Comparison of ENCODE assay signal across 10 mouse cellular contexts in genomic region chr7:98418031-98418805, GRCm38 (mm10). TPM values are rescaled to one million over a fixed set of nuclear protein-coding genes. Genes with fewer than 3 reads are reported as not detected.
DNase-seq lines count a peak whose midpoint lies in the region; ATAC-seq and TF ChIP-seq lines count a peak whose summit lies in the region.
"Had no signal": no experiment of that assay in that cellular context is flagged by ENCODE, and none has a peak within 500 bp of the region (broad histone marks: within the 10 kb centered on the region; RNA-seq: fewer than 3 reads in every experiment).

No protein-coding gene starts in this region.

- intact Hi-C loops in left cerebral cortex, adult 2 months (cut with DNase I): no loop called here

- no peaks in the 10 kb centered on the region for H3K36me3 ChIP-seq in heart, embryonic 11.5 days (ENCODE audit: control insufficient read depth, insufficient read depth, low read length)
- H3K36me3 ChIP-seq in midbrain, postnatal 0 days (ENCODE audit: insufficient read depth, low read length): no peaks in the 10 kb centered on the region
- no peaks in the 10 kb centered on the region for H3K36me3 ChIP-seq in midbrain, embryonic 16.5 days (ENCODE audit: control insufficient read depth, insufficient read depth, low read length)
- H3K36me3 ChIP-seq in hindbrain, embryonic 10.5 days: no peaks in the 10 kb centered on the region

- H3K4me1 ChIP-seq in heart, embryonic 11.5 days (ENCODE audit: control insufficient read depth, insufficient read depth, low read length): peaks cover 36% of the 10 kb centered on the region
- no peaks in the 10 kb centered on the region for H3K4me1 ChIP-seq in midbrain, postnatal 0 days (ENCODE audit: insufficient read depth, low read length)
- H3K4me1 ChIP-seq in midbrain, embryonic 16.5 days (ENCODE audit: control insufficient read depth, insufficient read depth, low read length): peaks cover 2% of the 10 kb centered on the region; the same call in 1 of the 2 replicates
- peaks cover 19% of the 10 kb centered on the region for H3K4me1 ChIP-seq in hindbrain, embryonic 10.5 days (replicated peaks)

- H3K27me3 ChIP-seq in heart, embryonic 11.5 days (ENCODE audit: control insufficient read depth, insufficient read depth, low read length): no peaks in the 10 kb centered on the region
- H3K27me3 ChIP-seq in midbrain, postnatal 0 days (ENCODE audit: insufficient read depth, low read length): no peaks in the 10 kb centered on the region
- no peaks in the 10 kb centered on the region for H3K27me3 ChIP-seq in midbrain, embryonic 16.5 days (ENCODE audit: control insufficient read depth, insufficient read depth, low read depth, low read length)
- H3K27me3 ChIP-seq in hindbrain, embryonic 10.5 days (ENCODE audit: insufficient read depth, poor library complexity, severe bottlenecking): no peaks in the 10 kb centered on the region

- no peaks in the 10 kb centered on the region for H3K9me3 ChIP-seq in heart, embryonic 11.5 days (replicated peaks; ENCODE audit: control insufficient read depth, low read length)
- H3K9me3 ChIP-seq in midbrain, postnatal 0 days (ENCODE audit: low read length): no peaks in the 10 kb centered on the region
- no peaks in the 10 kb centered on the region for H3K9me3 ChIP-seq in midbrain, embryonic 16.5 days (replicated peaks; ENCODE audit: control insufficient read depth, low read length, poor library complexity, severe bottlenecking)
- no peaks in the 10 kb centered on the region for H3K9me3 ChIP-seq in hindbrain, embryonic 10.5 days

- H3K27ac ChIP-seq in heart, embryonic 11.5 days (ENCODE audit: low read depth, low read length): peak overlapping the region; percentile 62
- 0 out of 2 replicates have a peak overlapping the region, but pooled peaks have one; percentile 43 for H3K27ac ChIP-seq in midbrain, postnatal 0 days (ENCODE audit: low read depth, low read length)
- H3K27ac ChIP-seq in midbrain, embryonic 16.5 days (ENCODE audit: low read length): no peak overlapping the region
- H3K27ac ChIP-seq in left cerebral cortex, adult 2 months: no peak overlapping the region
- H3K27ac ChIP-seq in hindbrain, embryonic 10.5 days: no peak overlapping the region
- H3K27ac ChIP-seq: liver, embryonic 14.5 days had no signal

- no peak for DNase-seq in heart, adult 8-10 months (ENCODE audit: low spot score)
- no peak for DNase-seq in midbrain, postnatal 0 days (ENCODE audit: low spot score)
- DNase-seq in left cerebral cortex, adult 2 months (ENCODE audit: extremely low spot score in 1 of 2, low spot score in 2 of 2): peak; percentile 54 to 61
- DNase-seq in thymus, adult 18-20 months: no peak
- no peak for DNase-seq in hindbrain, embryonic 10.5 days (ENCODE audit: low spot score)
- DNase-seq: adrenal gland, adult 8-10 months had no signal

- WGBS in heart, embryonic 11.5 days (ENCODE audit: insufficient replicate concordance): 47% methylated on average over 17 of the region's 17 CpGs
- 63% methylated on average over 17 of the region's 17 CpGs for WGBS in midbrain, postnatal 0 days
- WGBS in midbrain, embryonic 16.5 days: 71% methylated on average over 17 of the region's 17 CpGs
- 87% methylated on average over 17 of the region's 17 CpGs for WGBS in hindbrain, embryonic 10.5 days

- no peak overlapping the region for H3K4me2 ChIP-seq in heart, embryonic 11.5 days
- H3K4me2 ChIP-seq in midbrain, postnatal 0 days (ENCODE audit: low read depth, low read length, poor library complexity, severe bottlenecking): no peak overlapping the region
- H3K4me2 ChIP-seq in midbrain, embryonic 16.5 days (ENCODE audit: low read length): no peak overlapping the region

- no peak for TF ChIP-seq CTCF in midbrain, postnatal 0 days (IDR thresholded peaks at IDR 0.05)
- TF ChIP-seq CTCF in left cerebral cortex, adult 2 months (IDR thresholded peaks at IDR 0.05): no peak

- H3K9ac ChIP-seq in heart, embryonic 11.5 days (ENCODE audit: low read depth, low read length): no peak overlapping the region
- H3K9ac ChIP-seq in midbrain, postnatal 0 days (replicated peaks; ENCODE audit: low read length, poor library complexity, severe bottlenecking): no peak overlapping the region
- H3K9ac ChIP-seq in midbrain, embryonic 16.5 days (ENCODE audit: low read depth, low read length): no peak overlapping the region
- H3K9ac ChIP-seq: liver, embryonic 14.5 days had no signal

- no peak overlapping the region for H3K4me3 ChIP-seq in heart, embryonic 11.5 days (ENCODE audit: low read depth, low read length)
- no peak overlapping the region for H3K4me3 ChIP-seq in midbrain, postnatal 0 days (ENCODE audit: low read depth, low read length)
- no peak overlapping the region for H3K4me3 ChIP-seq in midbrain, embryonic 16.5 days (ENCODE audit: low read depth, low read length)
- no peak overlapping the region for H3K4me3 ChIP-seq in left cerebral cortex, adult 2 months
- no peak overlapping the region for H3K4me3 ChIP-seq in hindbrain, embryonic 10.5 days

- no peak for ATAC-seq in heart, embryonic 11.5 days (replicated peaks; ENCODE audit: insufficient number of reproducible peaks, low FRiP score, low TSS enrichment)
- ATAC-seq in midbrain, postnatal 0 days (ENCODE audit: low FRiP score): no peak
- ATAC-seq in midbrain, embryonic 16.5 days: no peak
- ATAC-seq in activated CD4-positive, CD25-positive, alpha-beta regulatory T cell, adult 4 months: no peak

RNA-seq across cellular contexts. Expression of gene Gucy2d, which starts 22.0 kb away (rescaled TPM):
- 0.10 TPM in 1 of 2 replicates, not detected in the other for polyA plus RNA-seq in heart, embryonic 11.5 days (2014; fragmentation: Nextera tagmentation; extraction: Ambion mirVana)
- under 1 TPM in 3 of 4 experiments, not detected in 1; 0.12 to 0.20 (median 0.16) TPM for total RNA-seq in heart, adult 8-10 months (2022)
- 0.05 TPM in 1 of 2 replicates, not detected in the other for total RNA-seq in midbrain, postnatal 0 days (2014; rRNA removed)
- 0.05 TPM in 1 of 2 replicates, not detected in the other for polyA plus RNA-seq in midbrain, postnatal 0 days (2015; fragmentation: Nextera tagmentation; extraction: Ambion mirVana)
- 0.05 TPM in 1 of 2 replicates, not detected in the other for polyA plus RNA-seq in midbrain, embryonic 16.5 days (2015; fragmentation: Nextera tagmentation; extraction: Ambion mirVana)
- total RNA-seq in left cerebral cortex, adult 2 months (2021): not detected
- not detected in 2 replicates for polyA plus RNA-seq in hindbrain, embryonic 10.5 days (2016; fragmentation: Nextera tagmentation; extraction: Ambion mirVana)
- not detected for polyA plus RNA-seq in activated CD4-positive, CD25-positive, alpha-beta regulatory T cell, adult 4 months (2017; shearing (Covaris generic))
- total RNA-seq: adrenal gland, adult 8-10 months had no signal
- polyA plus RNA-seq: liver, embryonic 14.5 days had no signal

RNA-seq across cellular contexts. Expression of gene Tsku, which starts 57.1 kb away (rescaled TPM):
- polyA plus RNA-seq in heart, embryonic 11.5 days (2014; fragmentation: Nextera tagmentation; extraction: Ambion mirVana): 6.4 and 6.8 TPM in 2 replicates
- 1 to 10 TPM; 1.9 to 2.8 (median 2.5) TPM for total RNA-seq in heart, adult 8-10 months (2022)
- 30.7 and 32.1 TPM in 2 replicates for total RNA-seq in midbrain, postnatal 0 days (2014; rRNA removed)
- 6.1 and 7.0 TPM in 2 replicates for polyA plus RNA-seq in midbrain, postnatal 0 days (2015; fragmentation: Nextera tagmentation; extraction: Ambion mirVana)
- polyA plus RNA-seq in midbrain, embryonic 16.5 days (2015; fragmentation: Nextera tagmentation; extraction: Ambion mirVana): 7.0 and 8.0 TPM in 2 replicates
- total RNA-seq in left cerebral cortex, adult 2 months (2021): 1 to 10 TPM; 2.9 to 3.4 TPM
- polyA plus RNA-seq in hindbrain, embryonic 10.5 days (2016; fragmentation: Nextera tagmentation; extraction: Ambion mirVana): 8.1 and 10.2 TPM in 2 replicates
- not detected for polyA plus RNA-seq in activated CD4-positive, CD25-positive, alpha-beta regulatory T cell, adult 4 months (2017; shearing (Covaris generic))

Comparison
In these comparisons a context has a peak if more than half of its experiments do, and no peak if none do; other contexts are left out.
1. H3K27ac ChIP-seq: peak in heart, embryonic 11.5 days (single experiment) and midbrain, postnatal 0 days (single experiment); none in midbrain, embryonic 16.5 days (single experiment), left cerebral cortex, adult 2 months (single experiment) and hindbrain, embryonic 10.5 days (single experiment).
2. DNase-seq: peak in left cerebral cortex, adult 2 months (2 of 2); none in heart, adult 8-10 months (single experiment), midbrain, postnatal 0 days (single experiment), thymus, adult 18-20 months (0 of 2) and hindbrain, embryonic 10.5 days (single experiment).